Mouse (Mus musculus) cerebellum, postnatal 10 days (tissue): ENCODE measurements around the gene Hnf1b.

Experiments
- DNase-seq, 2 experiments: peaks; one replicate each; pipeline ENCODE4 v3.0.0; 2021; ENCODE audit warnings: mixed read lengths in 2 of 2

Hnf1b gene

GRCm38 (mm10) chr11:83853221-83853792 lies 3.4 kb downstream of the Hnf1b start:
- peak; percentile 14 to 27 for DNase-seq

- DNase-seq, result peak in 1 of 2 experiments; percentile 35
These were observed 4.2 kb downstream of the Hnf1b start for GRCm38 (mm10) chr11:83854091-83854490.

- DNase-seq, result no peak
These were observed 4.8 kb downstream of the Hnf1b start for GRCm38 (mm10) chr11:83854707-83855106.

GRCm38 (mm10) chr11:83857256-83857655 lies 7.4 kb downstream of the Hnf1b start:
- no peak for DNase-seq

GRCm38 (mm10) chr11:83865286-83865685 lies 15.4 kb downstream of the Hnf1b start:
- no peak for DNase-seq

GRCm38 (mm10) chr11:83867571-83867970 lies 17.7 kb downstream of the Hnf1b start:
- DNase-seq, result no peak

GRCm38 (mm10) chr11:83869147-83869546 lies 19.3 kb downstream of the Hnf1b start:
- DNase-seq, result no peak

- no peak for DNase-seq
These were observed 19.8 kb downstream of the Hnf1b start for GRCm38 (mm10) chr11:83869686-83870085.

- no peak for DNase-seq
These were observed 22.1 kb downstream of the Hnf1b start for GRCm38 (mm10) chr11:83871780-83872554.

- DNase-seq, result no peak
These were observed 23.6 kb downstream of the Hnf1b start for GRCm38 (mm10) chr11:83873509-83873908.

GRCm38 (mm10) chr11:83876630-83877029 lies 26.8 kb downstream of the Hnf1b start:
- no peak for DNase-seq

GRCm38 (mm10) chr11:83877765-83878164 lies 27.9 kb downstream of the Hnf1b start:
- no peak for DNase-seq

GRCm38 (mm10) chr11:83878417-83878952 lies 28.6 kb downstream of the Hnf1b start:
- DNase-seq, result no peak

- peak; percentile 20 to 24 for DNase-seq
These were observed 29.3 kb downstream of the Hnf1b start for GRCm38 (mm10) chr11:83879130-83879529.

- DNase-seq, result no peak
These were observed 31.6 kb downstream of the Hnf1b start for GRCm38 (mm10) chr11:83881438-83881837.

GRCm38 (mm10) chr11:83882552-83882951 lies 32.7 kb downstream of the Hnf1b start:
- peak; percentile 35 to 36 for DNase-seq

- DNase-seq, result no peak
These were observed 33.2 kb downstream of the Hnf1b start for GRCm38 (mm10) chr11:83883074-83883473.

- no peak for DNase-seq
These were observed 33.9 kb downstream of the Hnf1b start for GRCm38 (mm10) chr11:83883812-83884211.

GRCm38 (mm10) chr11:83885175-83885574 lies 35.3 kb downstream of the Hnf1b start:
- DNase-seq, result no peak

- DNase-seq, result no peak
These were observed 36.9 kb downstream of the Hnf1b start for GRCm38 (mm10) chr11:83886746-83887145.

GRCm38 (mm10) chr11:83891366-83891765 lies 41.5 kb downstream of the Hnf1b start:
- no peak for DNase-seq

GRCm38 (mm10) chr11:83893325-83893724 lies 43.5 kb downstream of the Hnf1b start:
- no peak for DNase-seq

- no peak for DNase-seq
These were observed 46.9 kb downstream of the Hnf1b start for GRCm38 (mm10) chr11:83896430-83897410.
